Mouse (Mus musculus) central nervous system, embryonic 11.5 days (tissue): Measurements from ENCODE around the gene Gm8660. TPM values are rescaled to one million over a fixed set of nuclear protein-coding genes. Genes with fewer than 3 reads are reported as not detected.

ENCODE experiments used
- polyA plus RNA-seq: library from polyadenylated mRNA; depleted of rRNA; stranded (reverse); fragments of >200 nt; gene quantifications from 2 replicates; pipeline ENCODE4 v1.2.3, GENCODE M21; 2012; rRNA removed

The Gm8660 gene
- polyA plus RNA-seq = not detected in 2 replicates

GRCm38 (mm10) chr7:22370939-22371338 lies at the start of gene Gm8660:
Gene Gm8660 (minus strand): TSS chr7:22371039.

GRCm38 (mm10) chr7:22413283-22413682 lies 42.4 kb upstream of the Gm8660 start, which contains the start of gene Vmn1r148:
Gene Vmn1r148 (plus strand): TSS chr7:22413583.

GRCm38 (mm10) chr7:22329617-22330016 lies 41.2 kb downstream of the Gm8660 start, which contains the start of gene Gm4187:
Gene Gm4187 (minus strand): TSS chr7:22329717.

Other genes with a start within 250 kb of the Gm8660 start
- gene Gm10666, start 236.3 kb downstream of the Gm8660 start, polyA plus RNA-seq = not detected in 2 replicates
- gene Vmn1r142, start 207.0 kb downstream of the Gm8660 start, polyA plus RNA-seq = not detected in 2 replicates
- not detected in 2 replicates for gene Vmn1r143, start 181.7 kb downstream of the Gm8660 start, polyA plus RNA-seq
- not detected in 2 replicates for gene Gm8653, start 169.8 kb downstream of the Gm8660 start, polyA plus RNA-seq
- not detected in 2 replicates for gene Gm8453, start 141.6 kb downstream of the Gm8660 start, polyA plus RNA-seq
- gene Gm4187, start 41.3 kb downstream of the Gm8660 start, polyA plus RNA-seq = not detected in 2 replicates
- gene Vmn1r148, start 42.5 kb upstream of the Gm8660 start, polyA plus RNA-seq = not detected in 2 replicates
- not detected in 2 replicates for gene Vmn1r149, start 67.2 kb upstream of the Gm8660 start, polyA plus RNA-seq
- gene Gm10665, start 93.0 kb upstream of the Gm8660 start, polyA plus RNA-seq = not detected in 2 replicates
- not detected in 2 replicates for gene Vmn1r151, start 128.6 kb upstream of the Gm8660 start, polyA plus RNA-seq
- gene Vmn1r152, start 151.9 kb upstream of the Gm8660 start, polyA plus RNA-seq = not detected in 2 replicates
- gene Gm8677, start 163.8 kb upstream of the Gm8660 start, polyA plus RNA-seq = not detected in 2 replicates
- not detected in 2 replicates for gene Gm4201, start 194.3 kb upstream of the Gm8660 start, polyA plus RNA-seq
- gene Gm4565, start 217.1 kb upstream of the Gm8660 start, polyA plus RNA-seq = not detected in 2 replicates